Mouse (Mus musculus): Measurements from ENCODE around the gene Inafm1.

- TF ChIP-seq CTCF (IDR thresholded peaks at IDR 0.05; ENCODE audit: low read depth, low read length) (no peak), TAL1 (conservative IDR thresholded peaks at IDR 0.05; ENCODE audit: low read depth, low read length) (no peak), GATA1 (IDR thresholded peaks at IDR 0.05; ENCODE audit: borderline replicate concordance, low read length) (no peak), GATA2 (IDR thresholded peaks at IDR 0.05; ENCODE audit: borderline replicate concordance, low read depth, low read length) (no peak)
Measured at GRCm38 (mm10) chr7:16295321-16295900, 22.0 kb upstream of the Inafm1 start.

Measured in G1E (cell line).